Mouse (Mus musculus): Measurements from ENCODE around the gene Asap3. TPM values are rescaled to one million over a fixed set of nuclear protein-coding genes. Genes with fewer than 3 reads are reported as not detected.

Asap3 gene
- polyA plus RNA-seq, 1 experiment from 2014 or later: 4.4 TPM

DNA sequence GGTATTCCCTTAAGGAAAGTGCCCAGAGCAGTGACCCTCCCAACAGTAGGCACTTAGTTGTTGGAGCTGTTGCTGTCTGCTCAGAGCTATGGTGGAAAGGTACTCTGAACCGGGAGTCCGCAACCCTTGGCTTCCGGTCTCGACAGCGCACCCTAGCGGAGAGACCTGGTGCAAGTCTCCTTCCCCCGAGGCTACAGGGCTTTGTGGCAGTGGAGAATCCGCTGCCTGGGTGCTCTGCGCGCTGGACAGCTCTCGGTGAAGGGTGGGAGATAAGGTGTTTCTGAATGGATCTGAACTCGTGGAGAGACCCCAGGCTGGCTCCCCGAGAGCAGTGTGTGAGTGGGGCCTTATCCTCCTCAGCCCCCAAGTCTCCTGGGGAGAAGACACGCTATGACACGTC lies 26.2 kb upstream of the Asap3 start:
- H3K27ac ChIP-seq (ENCODE audit: low read length): peak overlapping the region; percentile 21; the same call in 1 of the 2 replicates
- no peaks in the 10 kb centered on the region for H3K9me3 ChIP-seq (ENCODE audit: control insufficient read depth, low read length)
- no peaks in the 10 kb centered on the region for H3K27me3 ChIP-seq (replicated peaks; ENCODE audit: control insufficient read depth, insufficient read depth, low read length)
- H3K4me1 ChIP-seq (ENCODE audit: control insufficient read depth, insufficient read depth, low read length): peaks cover 52% of the 10 kb centered on the region
- 13% methylated on average over 15 of the region's 15 CpGs for WGBS
- H3K36me3 ChIP-seq (ENCODE audit: control insufficient read depth, insufficient read depth, low read length): no peaks in the 10 kb centered on the region
- peak; percentile 23; the same call in 1 of the 2 replicates for ATAC-seq
- peak overlapping the region; percentile 50 for H3K9ac ChIP-seq (ENCODE audit: low read depth, low read length)
- H3K4me3 ChIP-seq (ENCODE audit: low read length): peak overlapping the region; percentile 21
- peak overlapping the region; percentile 45 for H3K4me2 ChIP-seq (ENCODE audit: low read depth, low read length)

GRCm38 (mm10) chr4:136180408-136181330 lies 25.5 kb upstream of the Asap3 start:
- H3K4me2 ChIP-seq (ENCODE audit: low read depth, low read length): peak overlapping the region; percentile 45
- peak overlapping the region; percentile 38; the same call in 1 of the 2 replicates for H3K27ac ChIP-seq (ENCODE audit: low read length)
- H3K4me1 ChIP-seq (ENCODE audit: control insufficient read depth, insufficient read depth, low read length): peaks cover 51% of the 10 kb centered on the region
- peak overlapping the region; percentile 21 for H3K4me3 ChIP-seq (ENCODE audit: low read length)
- peak overlapping the region; percentile 50 for H3K9ac ChIP-seq (ENCODE audit: low read depth, low read length)
- H3K36me3 ChIP-seq (ENCODE audit: control insufficient read depth, insufficient read depth, low read length): no peaks in the 10 kb centered on the region
- H3K27me3 ChIP-seq (replicated peaks; ENCODE audit: control insufficient read depth, insufficient read depth, low read length): no peaks in the 10 kb centered on the region
- no peaks in the 10 kb centered on the region for H3K9me3 ChIP-seq (ENCODE audit: control insufficient read depth, low read length)
- peak; percentile 49 for ATAC-seq
- WGBS: 34% methylated on average over 23 of the region's 23 CpGs

- no peak for ATAC-seq
- 36% methylated on average over 12 of the region's 12 CpGs for WGBS
- H3K4me2 ChIP-seq (ENCODE audit: low read depth, low read length): peak overlapping the region; percentile 3; the same call in 1 of the 2 replicates
- no peaks in the 10 kb centered on the region for H3K27me3 ChIP-seq (replicated peaks; ENCODE audit: control insufficient read depth, insufficient read depth, low read length)
- no peaks in the 10 kb centered on the region for H3K36me3 ChIP-seq (ENCODE audit: control insufficient read depth, insufficient read depth, low read length)
- no peaks in the 10 kb centered on the region for H3K9me3 ChIP-seq (ENCODE audit: control insufficient read depth, low read length)
- 0 out of 2 replicates have a peak overlapping the region, but pooled peaks have one; percentile 17 for H3K9ac ChIP-seq (ENCODE audit: low read depth, low read length)
- no peak overlapping the region; the same call in 1 of the 2 replicates for H3K27ac ChIP-seq (ENCODE audit: low read length)
- H3K4me3 ChIP-seq (ENCODE audit: low read length): 0 out of 2 replicates have a peak overlapping the region, but pooled peaks have one; percentile 3
- H3K4me1 ChIP-seq (ENCODE audit: control insufficient read depth, insufficient read depth, low read length): peaks cover 46% of the 10 kb centered on the region
Observed at GRCm38 (mm10) chr4:136181367-136181766, 24.8 kb upstream of the Asap3 start.

DNA sequence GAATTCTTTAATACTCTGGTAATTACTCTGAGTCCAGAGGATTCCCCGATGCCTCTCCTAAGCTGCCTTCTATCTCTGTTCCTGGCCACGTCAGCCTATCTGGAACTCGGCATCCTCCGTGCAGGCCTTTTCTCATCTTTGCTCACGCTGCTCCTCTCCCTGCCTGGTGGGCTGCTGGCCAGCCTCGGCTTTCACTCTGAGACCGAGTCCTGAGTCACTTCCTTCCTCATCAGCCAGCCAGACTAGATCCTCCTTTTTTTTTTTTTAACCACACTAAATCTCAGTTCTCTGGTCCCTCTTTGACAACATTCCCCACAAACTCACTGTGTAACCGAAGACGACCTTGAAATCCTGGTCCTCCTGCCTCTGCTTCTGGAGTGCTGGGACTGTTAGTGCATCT lies 20.8 kb upstream of the Asap3 start:
- Histone ChIP-seq H3K27ac (ENCODE audit: low read length) (peak overlapping the region; percentile 42; the same call in 1 of the 2 replicates), H3K4me1 (ENCODE audit: control insufficient read depth, insufficient read depth, low read length) (peaks cover 34% of the 10 kb centered on the region), H3K9ac (ENCODE audit: low read depth, low read length) (no peak overlapping the region), H3K27me3 (replicated peaks; ENCODE audit: control insufficient read depth, insufficient read depth, low read length) (no peaks in the 10 kb centered on the region), H3K36me3 (ENCODE audit: control insufficient read depth, insufficient read depth, low read length) (no peaks in the 10 kb centered on the region), H3K4me3 (ENCODE audit: low read length) (no peak overlapping the region), H3K9me3 (ENCODE audit: control insufficient read depth, low read length) (no peaks in the 10 kb centered on the region), H3K4me2 (ENCODE audit: low read depth, low read length) (no peak overlapping the region)
- ATAC-seq: no peak
- 71% methylated on average over 9 of the region's 9 CpGs for WGBS

- 74% methylated on average over 8 of the region's 8 CpGs for WGBS
- H3K4me1 ChIP-seq (ENCODE audit: control insufficient read depth, insufficient read depth, low read length): peaks cover 25% of the 10 kb centered on the region
- no peaks in the 10 kb centered on the region for H3K27me3 ChIP-seq (replicated peaks; ENCODE audit: control insufficient read depth, insufficient read depth, low read length)
- H3K4me2 ChIP-seq (ENCODE audit: low read depth, low read length): peak overlapping the region; percentile 47
- no peaks in the 10 kb centered on the region for H3K9me3 ChIP-seq (ENCODE audit: control insufficient read depth, low read length)
- H3K27ac ChIP-seq (ENCODE audit: low read length): peak overlapping the region; percentile 79
- ATAC-seq: peak; percentile 39
- H3K4me3 ChIP-seq (ENCODE audit: low read length): peak overlapping the region; percentile 14
- H3K9ac ChIP-seq (ENCODE audit: low read depth, low read length): 0 out of 2 replicates have a peak overlapping the region, but pooled peaks have one; percentile 48
- no peaks in the 10 kb centered on the region for H3K36me3 ChIP-seq (ENCODE audit: control insufficient read depth, insufficient read depth, low read length)
Observed at GRCm38 (mm10) chr4:136186315-136186714, 19.9 kb upstream of the Asap3 start.

- H3K9me3 ChIP-seq (ENCODE audit: control insufficient read depth, low read length): no peaks in the 10 kb centered on the region
- WGBS: 64% methylated on average over 23 of the region's 23 CpGs
- H3K4me2 ChIP-seq (ENCODE audit: low read depth, low read length): peak overlapping the region; percentile 47
- H3K4me3 ChIP-seq (ENCODE audit: low read length): peak overlapping the region; percentile 14
- H3K27me3 ChIP-seq (replicated peaks; ENCODE audit: control insufficient read depth, insufficient read depth, low read length): no peaks in the 10 kb centered on the region
- H3K27ac ChIP-seq (ENCODE audit: low read length): peak overlapping the region; percentile 79
- peaks cover 21% of the 10 kb centered on the region for H3K4me1 ChIP-seq (ENCODE audit: control insufficient read depth, insufficient read depth, low read length)
- ATAC-seq: peak; percentile 85
- 0 out of 2 replicates have a peak overlapping the region, but pooled peaks have one; percentile 48 for H3K9ac ChIP-seq (ENCODE audit: low read depth, low read length)
- no peaks in the 10 kb centered on the region for H3K36me3 ChIP-seq (ENCODE audit: control insufficient read depth, insufficient read depth, low read length)
Observed at GRCm38 (mm10) chr4:136186739-136187472, 19.3 kb upstream of the Asap3 start.

DNA sequence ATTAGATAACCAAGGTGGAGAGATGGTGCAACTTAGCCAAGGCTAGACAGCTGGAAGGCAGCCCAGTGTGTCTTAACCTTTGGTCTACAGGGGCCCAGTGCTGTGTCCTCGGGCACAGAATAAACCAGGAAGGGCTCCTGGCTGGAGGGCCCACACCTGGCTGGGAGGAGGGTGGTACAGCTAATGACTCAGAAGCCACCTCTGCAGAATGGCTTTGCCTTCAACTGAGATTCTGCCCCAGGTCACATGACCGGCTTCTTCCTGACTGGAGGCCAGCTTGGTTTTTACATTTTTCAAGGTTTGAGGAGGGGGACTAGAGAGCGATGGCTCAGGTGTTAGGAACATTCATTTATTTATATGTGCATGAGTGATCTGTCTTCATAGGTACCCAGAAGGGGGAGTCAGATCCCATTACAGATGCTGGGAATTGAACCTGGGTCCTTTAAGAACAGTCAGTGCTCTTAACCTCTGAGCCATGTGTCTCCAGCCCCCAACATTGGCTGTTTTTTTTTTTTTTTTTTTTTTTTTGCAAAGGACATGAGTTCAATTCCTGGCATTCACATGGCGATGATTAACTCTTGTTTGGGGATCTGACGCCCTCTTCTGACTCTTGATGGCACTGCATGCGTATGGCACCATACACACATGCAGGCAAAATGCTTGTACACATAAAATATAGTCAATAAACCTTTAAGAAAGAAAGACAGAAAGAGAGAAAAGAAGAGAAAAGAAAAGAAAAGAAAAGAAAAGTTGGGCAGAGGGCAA lies 17.0 kb upstream of the Asap3 start:
- peak; percentile 40; the same call in 1 of the 2 replicates for ATAC-seq
- H3K36me3 ChIP-seq (ENCODE audit: control insufficient read depth, insufficient read depth, low read length): no peaks in the 10 kb centered on the region
- H3K4me2 ChIP-seq (ENCODE audit: low read depth, low read length): no peak overlapping the region
- no peaks in the 10 kb centered on the region for H3K27me3 ChIP-seq (replicated peaks; ENCODE audit: control insufficient read depth, insufficient read depth, low read length)
- H3K9me3 ChIP-seq (ENCODE audit: control insufficient read depth, low read length): no peaks in the 10 kb centered on the region
- peak overlapping the region; percentile 40; the same call in 1 of the 2 replicates for H3K27ac ChIP-seq (ENCODE audit: low read length)
- H3K4me1 ChIP-seq (ENCODE audit: control insufficient read depth, insufficient read depth, low read length): peaks cover 21% of the 10 kb centered on the region
- no peak overlapping the region for H3K4me3 ChIP-seq (ENCODE audit: low read length)
- 70% methylated on average over 6 of the region's 6 CpGs for WGBS
- no peak overlapping the region for H3K9ac ChIP-seq (ENCODE audit: low read depth, low read length)

GRCm38 (mm10) chr4:136189912-136190311 lies 16.3 kb upstream of the Asap3 start:
- Histone ChIP-seq H3K36me3 (ENCODE audit: control insufficient read depth, insufficient read depth, low read length) (no peaks in the 10 kb centered on the region), H3K9ac (ENCODE audit: low read depth, low read length) (no peak overlapping the region), H3K4me1 (ENCODE audit: control insufficient read depth, insufficient read depth, low read length) (peaks cover 21% of the 10 kb centered on the region), H3K4me3 (ENCODE audit: low read length) (no peak overlapping the region), H3K27ac (ENCODE audit: low read length) (no peak overlapping the region), H3K4me2 (ENCODE audit: low read depth, low read length) (no peak overlapping the region), H3K27me3 (replicated peaks; ENCODE audit: control insufficient read depth, insufficient read depth, low read length) (no peaks in the 10 kb centered on the region), H3K9me3 (ENCODE audit: control insufficient read depth, low read length) (no peaks in the 10 kb centered on the region)
- 73% methylated on average over 8 of the region's 8 CpGs for WGBS
- peak; percentile 52 for ATAC-seq
